Mouse (Mus musculus) embryonic facial prominence, embryonic 11.5 days (tissue): ENCODE measurements around the gene Dnajb3. TPM values are rescaled to one million over a fixed set of nuclear protein-coding genes. Genes with fewer than 3 reads are reported as not detected.

ENCODE experiments used
- ATAC-seq: fragments of 200-750 bp; cut with Nextera tagmentation; replicated peaks from 2 replicates; pipeline ENCODE4 v1.8.0; 2017; ENCODE audit warnings: low read depth; ENCODE audit not compliant: insufficient number of reproducible peaks, low FRiP score, low TSS enrichment
- DNase-seq: peaks from one replicate; pipeline ENCODE4 v3.0.0-alpha.2; 2015; ENCODE audit warnings: low spot score
- H3K27ac ChIP-seq: fragments of 300-500 bp; sonication (generic); replicated peaks from 2 replicates; pipeline ENCODE4 v1.5.1; 2014; ENCODE audit warnings: mild to moderate bottlenecking, low read depth, low read length, control low read depth
- H3K27me3 ChIP-seq: fragments of 300-500 bp; sonication (generic); 2 replicates; pipeline ENCODE4 v1.6.1; 2014; ENCODE audit warnings: mild to moderate bottlenecking, low read length, moderate library complexity, mixed read lengths; ENCODE audit not compliant: control insufficient read depth, insufficient read depth
- H3K36me3 ChIP-seq: fragments of 300-500 bp; sonication (generic); replicated peaks from 2 replicates; pipeline ENCODE4 v1.6.1; 2014; ENCODE audit warnings: low read depth, mild to moderate bottlenecking, low read length, moderate library complexity, mixed read lengths; ENCODE audit not compliant: control insufficient read depth, insufficient read depth
- H3K4me1 ChIP-seq: fragments of 300-500 bp; sonication (generic); 2 replicates; pipeline ENCODE4 v1.6.1; 2014; ENCODE audit warnings: low read length, mixed read lengths; ENCODE audit not compliant: control insufficient read depth, insufficient read depth
- H3K4me2 ChIP-seq: fragments of 300-500 bp; sonication (generic); 2 replicates; pipeline ENCODE4 v1.6.1; 2014; ENCODE audit warnings: low read depth, mild to moderate bottlenecking, control low read depth, low read length, moderate library complexity
- H3K4me3 ChIP-seq: fragments of 300-500 bp; sonication (generic); 2 replicates; pipeline ENCODE4 v1.5.1; 2014; ENCODE audit warnings: low read depth, low read length, control low read depth
- H3K9ac ChIP-seq: fragments of 300-500 bp; sonication (generic); replicated peaks from 2 replicates; pipeline ENCODE4 v1.6.1; 2014; ENCODE audit warnings: mild to moderate bottlenecking, control low read depth, low read length
- H3K9me3 ChIP-seq: fragments of 300-500 bp; sonication (generic); replicated peaks from 2 replicates; pipeline ENCODE4 v1.6.1; 2016; ENCODE audit warnings: mild to moderate bottlenecking, low read length, inconsistent platforms, mixed read lengths; ENCODE audit not compliant: control insufficient read depth
- WGBS: fragments of 180-500 bp; shearing (Covaris S2); extraction: QIAGEN DNeasy Blood & Tissue Kit; methylation state at CpG from one replicate; pipeline ENCODE4 v1.1.7; 2014; 5-methylcytosine and 5-hydroxymethylcytosine counted together
- polyA plus RNA-seq: library from polyadenylated mRNA; unstranded; fragments of >200 nt; fragmentation: Nextera tagmentation; extraction: Ambion mirVana; gene quantifications from 2 replicates; pipeline ENCODE4 v1.2.1, GENCODE M21; 2014

The Dnajb3 gene
- polyA plus RNA-seq, 1 experiment from 2014 or later, result 16.3 TPM

DNA sequence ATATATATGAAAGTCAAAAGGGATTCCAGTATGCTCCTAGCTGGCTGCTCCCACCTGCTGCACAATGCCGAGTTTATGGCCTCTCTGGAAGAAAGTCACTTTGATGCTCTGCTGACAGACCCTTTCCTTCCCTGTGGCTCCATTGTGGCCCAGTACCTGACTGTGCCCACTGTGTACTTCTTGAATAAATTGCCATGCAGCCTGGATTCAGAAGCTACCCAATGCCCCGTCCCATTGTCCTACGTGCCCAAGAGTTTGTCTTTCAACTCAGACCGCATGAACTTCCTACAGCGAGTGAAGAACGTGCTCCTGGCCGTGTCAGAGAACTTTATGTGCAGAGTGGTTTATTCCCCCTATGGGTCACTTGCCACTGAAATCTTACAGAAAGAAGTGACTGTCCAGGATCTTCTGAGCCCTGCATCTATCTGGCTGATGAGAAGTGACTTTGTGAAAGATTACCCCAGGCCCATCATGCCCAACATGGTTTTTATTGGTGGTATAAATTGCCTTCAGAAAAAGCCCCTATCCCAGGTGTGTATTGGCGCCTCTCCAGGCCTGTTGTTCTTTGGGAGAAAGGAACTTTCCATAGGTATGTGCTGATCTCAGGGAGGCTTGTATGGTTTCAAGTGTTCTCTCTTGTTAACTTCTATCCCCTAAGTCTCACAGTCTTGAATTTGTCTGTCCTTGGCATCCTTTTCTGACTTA, 6.9 kb upstream of the Dnajb3 start:
- ATAC-seq, result no peak
- peak; percentile 1 for DNase-seq
- WGBS, result 61% methylated on average over 8 of the region's 8 CpGs
- Histone ChIP-seq H3K4me1 (no peaks in the 10 kb centered on the region), H3K27ac (no peak overlapping the region), H3K36me3 (no peaks in the 10 kb centered on the region), H3K27me3 (no peaks in the 10 kb centered on the region), H3K9ac (no peak overlapping the region), H3K9me3 (peaks cover 50% of the 10 kb centered on the region), H3K4me3 (no peak overlapping the region), H3K4me2 (no peak overlapping the region)

- WGBS, result 72% methylated on average over 8 of the region's 8 CpGs
- no peak for ATAC-seq
These were observed 6.2 kb upstream of the Dnajb3 start, which contains the start of gene Ugt1a1 for GRCm38 (mm10) chr1:88211812-88212211. TSS of gene Ugt1a1 (plus strand) at chr1:88211959.

GRCm38 (mm10) chr1:88206843-88207479, 1.4 kb upstream of the Dnajb3 start:
- Histone ChIP-seq H3K27me3 (no peaks in the 10 kb centered on the region), H3K36me3 (no peaks in the 10 kb centered on the region), H3K9me3 (peaks cover 7% of the 10 kb centered on the region), H3K4me3 (no peak overlapping the region), H3K9ac (no peak overlapping the region), H3K4me1 (no peaks in the 10 kb centered on the region), H3K4me2 (no peak overlapping the region), H3K27ac (no peak overlapping the region)
- 73% methylated on average over 2 of the region's 2 CpGs for WGBS
- DNase-seq (no peak), ATAC-seq (no peak)

More at GRCm38 (mm10) chr1:88211812-88212211, 6.2 kb upstream of the Dnajb3 start, which contains the start of gene Ugt1a1:
- Histone ChIP-seq H3K4me2 (no peak within 1 kb of the TSS), H3K9me3 (peaks cover 43% of the 10 kb centered on the region), H3K4me1 (no peaks in the 10 kb centered on the region), H3K4me3 (no peak within 1 kb of the TSS), H3K36me3 (no peaks in the 10 kb centered on the region), H3K27ac (no peak within 1 kb of the TSS), H3K9ac (no peak within 1 kb of the TSS), H3K27me3 (no peaks in the 10 kb centered on the region)
- DNase-seq, result peak; percentile 5

DNA sequence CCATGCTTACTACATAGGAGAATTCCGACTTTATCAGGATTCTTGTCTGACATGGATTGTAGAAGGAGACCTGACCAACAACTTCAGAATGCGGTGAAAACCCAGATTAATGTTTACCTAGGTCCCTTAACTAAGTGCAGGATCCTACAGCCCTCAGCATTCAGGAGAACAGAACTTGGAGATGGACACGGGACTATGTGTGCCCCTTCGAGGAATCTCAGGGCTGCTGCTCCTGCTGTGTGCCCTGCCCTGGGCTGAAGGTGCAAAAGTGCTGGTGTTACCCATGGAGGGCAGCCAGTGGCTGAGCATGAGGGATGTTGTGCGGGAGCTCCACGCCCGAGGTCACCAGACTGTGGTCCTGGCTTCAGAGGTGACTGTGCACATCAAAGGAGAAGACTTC, 5.1 kb downstream of the Dnajb3 start, which contains the start of gene Ugt1a2:
Gene Ugt1a2, plus strand, starts transcription at position 146 of the 400 bp plus-strand sequence.
- H3K9ac ChIP-seq, result no peak within 1 kb of the TSS
- H3K4me1 ChIP-seq, result no peaks in the 10 kb centered on the region
- DNase-seq, result no peak
- no peak within 1 kb of the TSS for H3K4me2 ChIP-seq
- WGBS, result 86% methylated on average over 7 of the region's 7 CpGs
- H3K27me3 ChIP-seq, result no peaks in the 10 kb centered on the region
- H3K36me3 ChIP-seq, result no peaks in the 10 kb centered on the region
- no peaks in the 10 kb centered on the region; the same call in 1 of the 2 replicates for H3K9me3 ChIP-seq
- H3K27ac ChIP-seq, result no peak within 1 kb of the TSS
- ATAC-seq, result no peak
- H3K4me3 ChIP-seq, result no peak within 1 kb of the TSS

DNA sequence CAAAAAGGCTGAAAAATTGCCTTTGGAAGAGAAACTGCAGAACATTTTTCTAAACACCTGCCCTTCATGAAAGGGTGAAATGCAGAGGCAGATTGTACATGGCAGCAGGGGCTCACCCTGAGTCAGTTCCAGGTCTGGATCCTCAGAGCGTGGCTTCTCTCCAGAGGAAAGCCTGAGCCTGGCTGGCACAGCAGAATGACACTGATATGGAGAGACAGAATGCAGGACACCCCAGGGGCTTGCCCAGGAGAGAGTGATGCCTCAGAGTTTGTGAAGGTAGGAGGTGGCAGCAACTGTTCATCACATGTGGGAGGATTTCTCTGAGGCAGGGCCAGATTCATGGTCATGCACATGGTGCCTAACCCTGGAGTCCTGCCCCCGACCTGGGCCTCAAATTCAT, 5.6 kb downstream of the Dnajb3 start:
- WGBS, result 61% methylated on average over 2 of the region's 2 CpGs

GRCm38 (mm10) chr1:88197443-88197842, 8.1 kb downstream of the Dnajb3 start:
- Histone ChIP-seq H3K4me3 (no peak overlapping the region), H3K27ac (no peak overlapping the region), H3K9me3 (no peaks in the 10 kb centered on the region), H3K4me2 (no peak overlapping the region), H3K4me1 (no peaks in the 10 kb centered on the region), H3K9ac (no peak overlapping the region), H3K36me3 (no peaks in the 10 kb centered on the region), H3K27me3 (no peaks in the 10 kb centered on the region)
- ATAC-seq (no peak), DNase-seq (no peak)
- WGBS, result 71% methylated on average over 3 of the region's 3 CpGs

More for the DNA sequence above, 5.6 kb downstream of the Dnajb3 start:
- H3K9me3 ChIP-seq, result no peaks in the 10 kb centered on the region; the same call in 1 of the 2 replicates
- no peaks in the 10 kb centered on the region for H3K4me1 ChIP-seq
- no peak overlapping the region for H3K4me3 ChIP-seq
- H3K9ac ChIP-seq, result no peak overlapping the region
- no peak overlapping the region for H3K27ac ChIP-seq
- no peaks in the 10 kb centered on the region for H3K27me3 ChIP-seq
- DNase-seq (no peak), ATAC-seq (no peak)
- H3K36me3 ChIP-seq, result no peaks in the 10 kb centered on the region
- H3K4me2 ChIP-seq, result no peak overlapping the region

DNA sequence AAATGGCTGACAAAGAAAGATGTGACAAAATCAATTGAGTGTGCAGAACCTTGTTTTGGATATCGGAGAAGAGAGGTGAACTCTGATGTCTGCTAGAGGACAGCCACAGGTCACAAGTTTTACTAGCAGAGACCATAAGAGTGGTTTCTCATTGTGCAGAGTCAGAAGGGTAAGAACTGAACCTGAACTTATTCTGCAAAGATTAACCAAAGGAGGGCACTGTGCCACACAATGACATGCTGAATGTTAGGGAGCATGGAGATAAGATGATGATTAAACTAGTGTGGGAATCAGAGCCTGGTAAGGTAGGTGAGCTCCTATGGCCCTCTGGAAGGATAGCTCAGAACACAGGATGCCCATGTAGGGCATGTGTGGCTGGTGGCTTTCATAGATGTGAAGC, 9.9 kb downstream of the Dnajb3 start:
- ATAC-seq (no peak), DNase-seq (no peak)

DNA sequence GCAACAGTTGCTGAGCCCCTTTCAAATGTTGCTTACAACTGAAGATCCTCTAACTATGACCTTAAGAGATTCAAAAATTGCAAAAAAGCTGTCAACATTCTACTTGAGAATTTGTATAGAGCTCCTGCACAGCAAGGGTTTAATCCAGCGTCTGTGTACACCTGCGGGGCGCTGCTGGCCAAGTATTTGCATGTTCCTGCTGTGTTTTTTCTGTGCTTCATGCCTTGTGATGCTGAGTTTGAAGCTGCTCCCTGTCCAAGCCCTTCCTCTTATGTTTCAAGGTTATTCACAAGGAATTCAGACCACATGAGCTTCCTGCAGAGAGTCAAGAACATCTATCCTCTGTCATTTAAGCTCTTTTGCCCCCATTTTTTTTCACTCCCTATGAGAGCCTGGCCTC, 13.4 kb downstream of the Dnajb3 start:
- H3K4me2 ChIP-seq, result no peak overlapping the region
- ATAC-seq, result no peak
- H3K9ac ChIP-seq, result no peak overlapping the region
- no peaks in the 10 kb centered on the region for H3K27me3 ChIP-seq
- no peak for DNase-seq
- whole genome bisulfite sequencing, result 62% methylated on average over 3 of the region's 3 CpGs
- H3K36me3 ChIP-seq, result no peaks in the 10 kb centered on the region
- no peak overlapping the region for H3K27ac ChIP-seq
- no peak overlapping the region for H3K4me3 ChIP-seq
- H3K4me1 ChIP-seq, result no peaks in the 10 kb centered on the region
- H3K9me3 ChIP-seq, result no peaks in the 10 kb centered on the region

More for the DNA sequence above, 9.9 kb downstream of the Dnajb3 start:
- H3K4me3 ChIP-seq, result no peak overlapping the region
- no peak overlapping the region for H3K27ac ChIP-seq
- H3K4me1 ChIP-seq, result no peaks in the 10 kb centered on the region
- H3K4me2 ChIP-seq, result no peak overlapping the region
- no peaks in the 10 kb centered on the region for H3K36me3 ChIP-seq
- H3K9ac ChIP-seq, result no peak overlapping the region
- no peaks in the 10 kb centered on the region for H3K9me3 ChIP-seq
- no peaks in the 10 kb centered on the region for H3K27me3 ChIP-seq
- WGBS, result 90% methylated on average over 1 of the region's 1 CpGs
